Mouse (Mus musculus): ENCODE data around the gene Gm9780. TPM values are rescaled to one million over a fixed set of nuclear protein-coding genes. Genes with fewer than 3 reads are reported as not detected.
"Not testable (repeated sequence)": the region's sequence is repeated elsewhere in the genome, so short reads cannot be mapped to it uniquely, and the experiment has no call there.

Gm9780 gene
- polyA plus RNA-seq, 1 experiment: 47.4 TPM

DNA sequence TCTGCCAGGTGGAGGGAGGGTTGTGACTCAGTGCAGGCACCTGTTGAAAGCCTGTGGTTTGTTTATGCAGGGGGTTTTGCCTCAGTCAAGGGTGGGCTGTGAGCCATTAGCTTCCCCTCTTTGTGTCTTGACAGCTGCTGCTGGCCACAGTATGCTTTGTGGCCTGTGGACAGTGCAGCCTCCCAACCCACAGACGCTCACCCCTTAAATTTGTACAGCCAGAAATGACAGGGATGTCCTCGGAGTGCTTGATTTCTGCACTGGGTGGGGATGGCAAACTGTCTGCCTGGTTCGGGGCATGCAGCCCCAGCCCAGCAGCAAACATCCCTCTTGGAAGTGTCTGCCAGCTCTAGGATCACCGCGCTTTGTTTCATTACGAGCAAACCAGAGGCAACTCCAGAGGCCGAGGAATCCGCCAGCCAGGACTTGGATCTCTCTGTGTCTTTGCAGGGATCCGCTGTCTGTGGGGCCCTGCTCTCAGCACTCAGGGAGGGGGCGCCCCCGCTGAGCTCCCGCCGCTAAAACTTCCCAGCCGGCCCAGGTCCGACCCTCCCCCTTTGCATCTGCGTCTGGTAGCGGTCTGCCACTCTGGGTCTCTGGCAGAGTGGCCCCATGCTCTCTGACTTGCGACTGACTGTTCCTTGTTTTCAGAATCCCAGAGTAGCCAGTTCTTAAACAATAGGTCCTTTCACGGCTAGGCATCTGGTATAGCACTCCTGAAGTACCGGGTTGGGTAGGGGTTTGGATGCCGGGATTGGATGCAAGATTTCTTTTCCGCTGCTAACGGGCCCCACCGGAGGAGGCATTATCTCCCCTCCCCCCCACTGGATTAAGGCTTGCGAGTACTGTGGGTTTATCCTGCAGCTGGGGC is 63.9 kb downstream of the Gm9780 start, which contains the start of gene Duxbl1:
Duxbl1 (plus strand) TSS at position 207 of the 871 bp plus-strand sequence.
- no CpG with 5 or more reads among the region's 25 CpGs for WGBS
- DNase-seq (ENCODE audit: low read depth, low spot score): not testable (repeated sequence)

Other genes starting within 250 kb of the Gm9780 start
- gene Anxa11, start 200.6 kb downstream of the Gm9780 start, polyA plus RNA-seq (2012; rRNA removed): 119 and 155 TPM in 2 replicates
- 0.37 and 1.3 TPM in 2 replicates for gene Plac9a, start 139.6 kb downstream of the Gm9780 start, polyA plus RNA-seq (2012; rRNA removed)
- 4.0 and 5.2 TPM in 2 replicates for gene Tmem254a, start 115.0 kb downstream of the Gm9780 start, polyA plus RNA-seq (2012; rRNA removed)
- gene Cphx1, start 104.4 kb downstream of the Gm9780 start, polyA plus RNA-seq (2012; rRNA removed): 0.15 and 0.33 TPM in 2 replicates
- gene Duxbl1, start 64.1 kb downstream of the Gm9780 start, polyA plus RNA-seq (2012; rRNA removed): 0.08 TPM in 1 of 2 replicates, not detected in the other
- gene Tmem254c, start 24.6 kb upstream of the Gm9780 start, polyA plus RNA-seq (2012; rRNA removed): 24.4 and 42.9 TPM in 2 replicates
- not detected in 2 replicates for gene Cphx2, start 38.8 kb upstream of the Gm9780 start, polyA plus RNA-seq (2012; rRNA removed)
- not detected in 2 replicates for gene Cphx3, start 39.6 kb upstream of the Gm9780 start, polyA plus RNA-seq (2012; rRNA removed)
- gene Duxbl2, start 75.6 kb upstream of the Gm9780 start, polyA plus RNA-seq (2012; rRNA removed): 0.26 and 0.45 TPM in 2 replicates
- gene Plac9b, start 139.8 kb upstream of the Gm9780 start, polyA plus RNA-seq (2012; rRNA removed): 14.0 and 28.3 TPM in 2 replicates
- 56.2 and 72.3 TPM in 2 replicates for gene Tmem254b, start 164.3 kb upstream of the Gm9780 start, polyA plus RNA-seq (2012; rRNA removed)
- 0.10 TPM in 1 of 2 replicates, not detected in the other for gene Duxbl3, start 215.3 kb upstream of the Gm9780 start, polyA plus RNA-seq (2012; rRNA removed)

All from large intestine, adult 2 months (tissue).